ENCODE assay signal across 7 mouse cellular contexts in the genomic region with DNA sequence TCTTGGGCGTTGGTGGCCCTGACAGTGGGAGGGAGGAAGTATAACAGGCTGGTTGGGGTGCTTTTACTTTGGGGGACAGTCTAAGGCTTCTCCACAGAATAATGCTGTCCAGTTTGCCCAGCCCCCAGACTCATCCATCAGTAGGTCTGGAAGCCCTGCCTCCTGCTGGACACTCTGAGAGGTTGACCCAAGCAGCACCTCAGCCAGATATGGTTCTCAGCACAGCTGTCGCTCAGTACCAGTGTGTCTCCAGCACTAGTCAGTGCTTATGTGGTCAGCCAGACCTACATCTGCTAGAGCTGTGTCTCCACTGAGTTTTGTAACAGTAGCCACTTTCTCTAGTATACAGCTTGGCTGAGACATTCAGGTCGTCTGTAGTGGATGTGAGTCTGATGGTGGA. TPM values are rescaled to one million over a fixed set of nuclear protein-coding genes. Genes with fewer than 3 reads are reported as not detected.
DNase-seq lines count a peak whose midpoint lies in the region; ATAC-seq lines count a peak whose summit lies in the region.

No protein-coding gene starts in this region.

- no peak overlapping the region for H3K4me3 ChIP-seq in lung, embryonic 16.5 days (ENCODE audit: low read length)
- H3K4me3 ChIP-seq in heart, embryonic 13.5 days: peak overlapping the region; percentile 0; the same call in 1 of the 2 replicates
- H3K4me3 ChIP-seq in liver, embryonic 15.5 days (replicated peaks): peak overlapping the region; percentile 37

- H3K4me2 ChIP-seq in lung, embryonic 16.5 days (ENCODE audit: low read depth, low read length): no peak overlapping the region
- H3K4me2 ChIP-seq in heart, embryonic 13.5 days: peak overlapping the region; percentile 41
- peak overlapping the region; percentile 72 for H3K4me2 ChIP-seq in liver, embryonic 15.5 days

- H3K27me3 ChIP-seq in lung, embryonic 16.5 days (ENCODE audit: control insufficient read depth, insufficient read depth, low read depth, low read length): peaks cover 5% of the 10 kb centered on the region
- H3K27me3 ChIP-seq in heart, embryonic 13.5 days (replicated peaks): peaks cover 31% of the 10 kb centered on the region
- no peaks in the 10 kb centered on the region for H3K27me3 ChIP-seq in liver, embryonic 15.5 days

- H3K4me1 ChIP-seq in lung, embryonic 16.5 days (replicated peaks; ENCODE audit: control insufficient read depth, insufficient read depth, low read length): peaks cover 42% of the 10 kb centered on the region
- peaks cover 58% of the 10 kb centered on the region for H3K4me1 ChIP-seq in heart, embryonic 13.5 days
- peaks cover 85% of the 10 kb centered on the region for H3K4me1 ChIP-seq in liver, embryonic 15.5 days (replicated peaks)

- H3K27ac ChIP-seq in lung, embryonic 16.5 days (ENCODE audit: low read length): no peak overlapping the region
- no peak overlapping the region for H3K27ac ChIP-seq in heart, embryonic 13.5 days (replicated peaks)
- peak overlapping the region; percentile 80 for H3K27ac ChIP-seq in liver, embryonic 15.5 days (replicated peaks)

- WGBS in lung, embryonic 16.5 days: 17% methylated on average over 3 of the region's 3 CpGs
- 20% methylated on average over 3 of the region's 3 CpGs for WGBS in heart, embryonic 13.5 days
- 34% methylated on average over 3 of the region's 3 CpGs for WGBS in liver, embryonic 15.5 days (ENCODE audit: insufficient replicate concordance)

- no peaks in the 10 kb centered on the region for H3K9me3 ChIP-seq in lung, embryonic 16.5 days (ENCODE audit: control insufficient read depth, low read length)
- H3K9me3 ChIP-seq in heart, embryonic 13.5 days: no peaks in the 10 kb centered on the region
- no peaks in the 10 kb centered on the region for H3K9me3 ChIP-seq in liver, embryonic 15.5 days (replicated peaks)

- no peak overlapping the region for H3K9ac ChIP-seq in lung, embryonic 16.5 days (ENCODE audit: low read length)
- no peak overlapping the region for H3K9ac ChIP-seq in heart, embryonic 13.5 days
- H3K9ac ChIP-seq in liver, embryonic 15.5 days: peak overlapping the region; percentile 49

- DNase-seq in lung, adult 18-20 months: no peak
- no peak for DNase-seq in right cerebral cortex, postnatal 36 days (ENCODE audit: low spot score in 2 of 2)
- DNase-seq in adrenal gland, postnatal 10 days: no peak
- no peak for DNase-seq in urinary bladder, postnatal 4 days (ENCODE audit: low spot score in 2 of 2)

- ATAC-seq in lung, embryonic 16.5 days (ENCODE audit: low read depth): peak; percentile 17
- no peak for ATAC-seq in heart, embryonic 13.5 days (ENCODE audit: extremely low read depth, insufficient number of reproducible peaks, low FRiP score, low TSS enrichment)
- no peak for ATAC-seq in liver, embryonic 15.5 days (ENCODE audit: insufficient read depth)

- peaks cover 4% of the 10 kb centered on the region; the same call in 1 of the 2 replicates for H3K36me3 ChIP-seq in lung, embryonic 16.5 days (ENCODE audit: control insufficient read depth, insufficient read depth, low read length)
- H3K36me3 ChIP-seq in heart, embryonic 13.5 days: peaks cover 15% of the 10 kb centered on the region
- no peaks in the 10 kb centered on the region for H3K36me3 ChIP-seq in liver, embryonic 15.5 days (replicated peaks)

RNA-seq across cellular contexts. Expression of gene Notch3, which starts 48.2 kb away (rescaled TPM):
- polyA plus RNA-seq in lung, embryonic 16.5 days (2015; fragmentation: Nextera tagmentation; extraction: Ambion mirVana): 17.1 and 17.3 TPM in 2 replicates
- 5.7 and 5.9 TPM in 2 replicates for polyA plus RNA-seq in heart, embryonic 13.5 days (2015; fragmentation: Nextera tagmentation; extraction: Ambion mirVana)
- polyA plus RNA-seq in liver, embryonic 15.5 days (2015; fragmentation: Nextera tagmentation; extraction: Ambion mirVana): 0.50 and 0.60 TPM in 2 replicates
- total RNA-seq in adrenal gland, postnatal 10 days (2021): 10 to 100 TPM; 24.9 to 31.7 TPM
